Mouse (Mus musculus): ENCODE results near the gene Uck1.
"Not testable (repeated sequence)": the region's sequence is repeated elsewhere in the genome, so short reads cannot be mapped to it uniquely, and the experiment has no call there.

DNA sequence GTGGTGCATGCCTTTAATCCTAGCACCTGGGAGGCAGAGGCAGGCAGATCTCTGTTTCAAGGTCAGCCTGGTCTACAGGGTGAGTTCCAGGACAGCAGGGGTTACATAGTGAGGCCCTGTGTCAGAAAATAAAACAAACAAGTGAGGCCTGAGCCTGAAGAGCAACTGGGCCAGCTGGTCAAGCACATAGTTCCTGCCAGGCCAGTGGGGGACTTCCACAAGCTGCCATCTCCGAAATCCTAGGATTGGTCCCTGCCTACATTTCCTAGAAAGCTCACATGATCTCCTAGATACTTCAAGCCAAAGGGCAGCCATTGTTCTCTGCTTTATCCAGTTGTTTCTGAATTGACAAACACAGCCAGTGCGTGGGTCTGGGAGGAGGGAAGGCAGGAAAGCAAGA, 35.9 kb upstream of the Uck1 start:
- TF ChIP-seq CTCF (IDR thresholded peaks at IDR 0.05; ENCODE audit: control insufficient read depth, insufficient read depth, insufficient replicate concordance, low read depth, low read length); POLR2A (IDR thresholded peaks at IDR 0.05; ENCODE audit: control insufficient read depth, low read depth, low read length): not testable (repeated sequence)

Measured in testis, adult 2 months (tissue).